Mouse (Mus musculus): ENCODE measurements around the gene Ndufv3.
A peak's percentile ranks its signal among the peaks of the same experiment; 100 is the strongest.

- no peak for TF ChIP-seq CTCF (IDR thresholded peaks at IDR 0.05; ENCODE audit: control insufficient read depth, insufficient read depth, low read length)
- TF ChIP-seq POLR2A (IDR thresholded peaks at IDR 0.05; ENCODE audit: borderline replicate concordance, control insufficient read depth, low read depth, low read length), result peak; percentile 63; the same call in 1 of the 2 replicates
These were observed 8.0 kb upstream of the Ndufv3 start for GRCm38 (mm10) chr17:31511792-31512495.
